Mouse (Mus musculus) stomach, adult 2 months (tissue): Measurements from ENCODE around the gene Scgb1b3. TPM values are rescaled to one million over a fixed set of nuclear protein-coding genes. Genes with fewer than 3 reads are reported as not detected.

ENCODE experiments used
- polyA plus RNA-seq: library from polyadenylated mRNA; depleted of rRNA; stranded (reverse); fragments of >200 nt; gene quantifications from 2 replicates; pipeline ENCODE4 v1.2.3, GENCODE M21; 2012; rRNA removed

Scgb1b3 gene
- polyA plus RNA-seq: not detected in 2 replicates

DNA sequence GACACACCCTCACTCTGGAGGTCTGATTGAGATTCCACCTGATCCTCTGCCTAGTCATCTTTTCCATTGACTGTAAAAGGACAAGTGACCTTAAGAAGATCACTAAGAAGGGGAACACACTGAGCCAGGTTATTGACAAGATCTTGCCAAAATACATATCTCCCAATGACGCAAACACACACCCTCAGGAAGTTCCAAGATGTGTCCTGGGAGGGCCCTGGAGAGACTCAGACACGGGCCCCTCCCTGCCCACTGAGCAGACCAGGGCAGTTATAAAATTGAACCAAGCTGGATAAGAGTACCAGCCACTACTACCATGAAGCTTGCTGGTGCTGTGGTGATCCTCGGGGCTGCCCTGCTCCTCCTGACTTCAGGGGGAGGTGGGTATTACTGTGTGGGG lies at the start of gene Scgb1b3:
Gene Scgb1b3, plus strand, starts transcription at position 301 of the 400 bp plus-strand sequence.

DNA sequence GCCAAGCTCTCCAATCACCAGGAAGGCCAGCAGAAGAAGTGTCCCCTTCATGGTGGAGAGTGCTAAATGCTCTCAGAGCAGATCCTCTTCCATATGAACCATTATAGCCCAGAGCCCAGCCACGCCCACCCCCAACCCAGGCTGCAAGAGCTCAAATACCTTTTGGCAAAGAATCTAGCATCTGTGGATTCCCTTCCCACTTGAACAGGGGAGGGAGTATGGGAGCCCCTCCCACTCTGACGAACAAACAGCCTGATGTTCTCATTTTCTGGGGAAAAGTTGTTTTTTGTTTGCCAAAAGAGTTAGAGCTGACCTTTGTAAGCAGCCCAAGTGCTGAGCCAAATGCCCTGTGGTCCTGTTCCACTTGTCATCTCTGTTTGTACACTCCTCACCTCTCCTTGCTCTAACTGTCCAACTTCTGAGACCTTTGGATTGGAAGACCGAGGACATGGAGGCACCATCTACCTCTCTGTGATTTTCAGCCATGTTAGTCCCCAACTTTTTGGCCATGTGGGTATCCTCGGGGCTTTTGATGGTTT lies 13.3 kb upstream of the Scgb1b3 start, which contains the start of gene Scgb2b3:
Gene Scgb2b3, minus strand, starts transcription at position 51 of the 539 bp plus-strand sequence.

Other genes with a start within 250 kb of the Scgb1b3 start
- 26.3 and 34.3 TPM in 2 replicates for gene Scn1b, start 248.6 kb upstream of the Scgb1b3 start, polyA plus RNA-seq
- 69.8 and 74.7 TPM in 2 replicates for gene Gramd1a, start 219.7 kb upstream of the Scgb1b3 start, polyA plus RNA-seq
- not detected in 2 replicates for gene Scgb2b2, start 85.1 kb upstream of the Scgb1b3 start, polyA plus RNA-seq
- gene Scgb1b2, start 83.8 kb upstream of the Scgb1b3 start, polyA plus RNA-seq: not detected in 2 replicates
- not detected in 2 replicates for gene Scgb2b3, start 13.5 kb upstream of the Scgb1b3 start, polyA plus RNA-seq